Mouse (Mus musculus) liver, adult (tissue): ENCODE results near the gene Gm2012.
"Not testable (repeated sequence)": the region's sequence is repeated elsewhere in the genome, so short reads cannot be mapped to it uniquely, and the experiment has no call there.

Source experiments
- GATA4 ChIP-seq: IDR thresholded peaks from 2 replicates; pipeline ENCODE4 v1.6.1; 2014; ENCODE audit warnings: mild to moderate bottlenecking, low read length; ENCODE audit not compliant: insufficient replicate concordance

Gene Gm2012

GRCm38 (mm10) chrX:26231255-26231654 is at the start of gene Gm2012:
TSS of gene Gm2012 (minus strand) at chrX:26231355.
- TF ChIP-seq GATA4 = not testable (repeated sequence)
